Mouse (Mus musculus) fibroblast of lung, adult 2 months (primary cell): ENCODE data around the gene Tcp11.

Source experiments
- DNase-seq: peaks from one replicate; pipeline ENCODE4 v3.0.0-alpha.2; 2011; ENCODE audit warnings: low read depth

The Tcp11 gene

GRCm38 (mm10) chr17:28040620-28041019, 39.8 kb downstream of the Tcp11 start:
- DNase-seq, result no peak

GRCm38 (mm10) chr17:28036813-28037756, 43.4 kb downstream of the Tcp11 start:
- DNase-seq, result no peak

DNA sequence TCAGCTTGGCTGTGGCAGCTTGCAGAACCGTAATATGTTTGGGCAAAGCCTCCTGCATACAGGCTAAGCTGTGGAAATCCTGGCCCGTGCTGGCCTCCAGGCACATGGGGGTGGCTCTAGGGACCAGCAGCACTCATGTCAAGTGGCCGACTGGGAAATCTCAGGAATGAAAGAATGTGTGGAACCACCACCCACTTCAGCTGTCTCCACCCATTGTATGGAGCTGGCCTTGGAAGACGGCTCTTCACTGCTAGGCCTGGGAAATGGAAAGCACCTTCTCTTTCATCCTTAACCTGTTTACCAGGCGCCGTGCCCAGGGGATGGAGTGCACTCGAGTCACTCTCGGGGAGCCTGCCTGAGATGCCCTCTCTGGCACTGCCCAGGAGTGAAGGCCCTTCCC, 45.5 kb downstream of the Tcp11 start:
- DNase-seq, result no peak

DNA sequence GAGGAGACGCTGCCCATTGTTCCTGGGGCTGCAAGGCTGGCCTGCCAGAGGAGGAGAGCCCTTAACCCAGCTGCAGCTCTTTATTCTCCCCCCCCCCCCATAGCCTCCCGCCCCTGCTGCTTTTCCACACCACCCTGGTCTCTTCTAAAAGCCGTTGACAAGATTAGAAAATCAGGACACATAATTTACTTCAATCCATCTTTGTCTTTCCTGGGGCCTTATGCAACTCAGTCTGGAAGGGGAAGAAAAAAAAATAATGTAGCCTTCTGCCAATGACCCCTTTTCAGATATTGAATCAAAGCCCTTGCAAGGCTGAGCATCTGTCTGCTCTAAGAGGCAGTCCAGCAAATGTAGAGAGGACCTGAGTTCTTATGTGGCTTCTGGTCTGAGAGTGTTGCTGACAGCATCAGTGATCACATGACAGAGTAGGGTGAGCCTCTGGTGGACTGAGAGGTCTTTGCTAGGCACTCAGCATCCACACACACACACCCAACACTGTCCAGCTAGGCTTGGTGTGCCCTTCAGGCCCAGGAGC, 47.3 kb downstream of the Tcp11 start:
- DNase-seq, result no peak

DNA sequence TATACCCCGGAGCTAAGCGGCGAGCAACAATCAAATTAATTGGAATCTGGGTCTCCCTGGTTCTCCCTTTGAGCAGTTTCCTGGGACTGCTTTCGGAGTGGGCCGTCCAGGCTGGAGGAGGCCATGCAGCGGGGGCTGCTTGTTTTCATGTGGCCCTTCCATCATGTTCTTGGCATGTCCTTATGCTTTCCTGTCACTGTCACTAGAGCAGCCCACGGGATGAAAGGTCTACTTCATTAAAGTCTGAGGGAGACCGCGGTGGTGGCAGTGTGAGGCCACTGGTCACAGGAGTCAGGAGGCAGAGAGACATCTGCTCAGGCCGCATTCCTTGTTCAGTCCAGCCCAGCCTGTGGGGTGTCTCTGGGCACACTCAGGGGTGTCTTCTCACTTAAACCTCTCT, 48.2 kb downstream of the Tcp11 start:
- DNase-seq, result no peak

DNA sequence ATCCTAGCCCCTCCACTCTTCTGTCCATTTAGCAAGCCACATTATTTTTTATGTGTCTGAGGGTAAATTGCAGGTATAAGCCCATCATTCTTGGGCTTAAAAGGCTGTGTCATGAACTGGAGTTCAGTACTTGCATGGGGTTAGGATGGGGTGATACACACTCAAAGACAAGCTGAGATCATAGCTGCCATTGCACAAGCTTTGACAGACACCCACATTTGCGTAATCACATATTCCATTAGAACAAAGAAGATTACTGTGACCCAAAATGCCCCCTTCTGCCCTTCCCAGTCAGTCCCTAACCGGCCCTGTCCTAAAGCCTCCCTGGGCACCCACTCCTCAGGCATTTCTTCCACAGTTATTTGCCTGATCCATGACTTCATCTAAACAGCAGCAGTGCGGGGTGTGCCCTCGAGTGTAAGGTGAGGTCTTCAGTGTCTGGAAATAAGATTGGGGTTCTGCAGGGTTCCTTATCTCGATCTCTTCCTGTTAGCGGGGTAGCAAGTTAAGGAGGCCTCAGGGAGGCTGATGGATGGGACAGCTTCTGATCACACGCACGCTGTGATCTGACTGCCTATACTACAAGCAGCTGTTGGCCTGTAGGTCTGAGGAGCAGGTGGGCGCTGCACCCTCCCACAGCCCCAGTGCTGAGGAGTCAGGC, 49.0 kb downstream of the Tcp11 start:
- no peak for DNase-seq

DNA sequence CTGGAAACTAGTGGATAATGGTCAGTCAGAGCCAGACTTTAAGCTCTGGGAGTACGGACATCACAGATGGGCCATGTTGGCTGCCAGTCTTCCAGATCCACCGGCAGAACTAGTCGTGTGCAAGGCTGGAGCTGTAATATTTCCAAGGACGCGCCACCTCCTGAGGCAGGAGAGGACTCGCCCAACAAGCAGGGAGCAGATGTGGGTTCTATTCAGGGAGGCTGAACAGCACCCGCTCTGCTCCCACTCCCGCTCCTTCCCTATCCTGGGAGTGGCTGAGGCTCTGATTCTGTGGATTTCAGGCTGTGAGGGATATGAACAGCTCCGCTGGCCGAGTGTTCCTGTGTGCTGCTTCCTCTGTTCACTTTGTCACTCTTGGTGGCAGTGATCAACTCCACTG, 50.0 kb downstream of the Tcp11 start:
- no peak for DNase-seq

DNA sequence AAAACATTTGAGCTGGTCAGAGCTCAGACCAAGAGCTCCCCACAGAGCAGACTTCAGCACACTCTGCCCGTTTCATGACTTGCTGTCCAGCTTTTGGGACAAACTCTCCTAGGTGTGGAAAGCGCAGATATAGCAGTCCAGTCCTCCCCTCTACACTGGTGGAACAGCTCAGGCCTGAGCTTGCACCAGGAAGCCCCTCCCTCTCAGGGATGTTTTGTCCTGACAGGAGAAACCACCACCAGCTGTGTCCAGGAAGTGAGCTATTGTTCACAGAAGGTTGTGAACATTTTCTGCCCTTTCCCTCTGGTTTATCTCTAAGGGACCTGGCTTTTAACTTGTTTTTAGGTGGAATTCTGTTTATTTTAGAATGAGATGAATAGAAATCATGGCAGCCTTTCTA, 51.1 kb downstream of the Tcp11 start:
- DNase-seq, result no peak

GRCm38 (mm10) chr17:28028236-28028635, 52.2 kb downstream of the Tcp11 start:
- DNase-seq, result no peak

DNA sequence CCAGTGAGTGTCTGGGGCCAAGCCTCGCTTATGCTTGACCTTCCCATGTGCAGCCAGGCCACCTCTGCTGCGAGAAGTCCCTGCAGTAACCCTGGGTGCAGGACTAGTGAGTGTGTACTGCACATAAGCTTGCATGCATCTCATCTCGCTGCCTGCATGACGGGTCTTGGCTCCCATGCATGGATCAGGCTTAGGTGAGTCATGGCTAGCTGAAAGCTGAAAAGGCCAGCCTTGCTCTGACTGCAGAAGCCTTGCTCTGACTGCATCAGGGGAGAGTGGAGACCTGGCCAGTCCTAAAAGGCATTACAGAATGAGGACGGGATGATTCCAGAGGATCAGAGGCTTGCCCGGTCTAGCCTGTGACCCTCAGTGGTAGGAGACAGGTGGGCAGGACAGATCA, 53.2 kb downstream of the Tcp11 start:
- DNase-seq, result no peak

GRCm38 (mm10) chr17:28026111-28026872, 54.1 kb downstream of the Tcp11 start:
- DNase-seq, result no peak

DNA sequence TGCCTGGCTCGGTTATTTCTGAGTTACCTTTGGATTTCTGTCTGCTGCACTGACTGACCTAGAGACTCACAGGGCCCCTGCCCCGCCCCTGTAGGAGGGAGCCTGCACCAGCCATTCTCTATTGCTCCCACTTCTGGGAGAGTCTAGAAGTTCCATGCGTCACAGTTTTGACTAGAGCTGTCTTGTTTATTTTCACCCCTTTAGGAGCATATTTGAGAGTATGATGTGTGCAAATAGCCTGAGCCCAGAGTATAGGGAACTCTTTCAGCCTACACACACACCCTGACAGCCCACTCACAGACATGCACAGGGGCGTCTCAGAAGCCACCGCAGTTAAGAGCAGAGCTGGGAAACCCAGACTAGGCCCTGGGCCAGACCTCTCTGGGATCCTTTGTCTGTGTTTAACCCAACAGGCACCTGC, 54.9 kb downstream of the Tcp11 start:
- peak; percentile 81 for DNase-seq

DNA sequence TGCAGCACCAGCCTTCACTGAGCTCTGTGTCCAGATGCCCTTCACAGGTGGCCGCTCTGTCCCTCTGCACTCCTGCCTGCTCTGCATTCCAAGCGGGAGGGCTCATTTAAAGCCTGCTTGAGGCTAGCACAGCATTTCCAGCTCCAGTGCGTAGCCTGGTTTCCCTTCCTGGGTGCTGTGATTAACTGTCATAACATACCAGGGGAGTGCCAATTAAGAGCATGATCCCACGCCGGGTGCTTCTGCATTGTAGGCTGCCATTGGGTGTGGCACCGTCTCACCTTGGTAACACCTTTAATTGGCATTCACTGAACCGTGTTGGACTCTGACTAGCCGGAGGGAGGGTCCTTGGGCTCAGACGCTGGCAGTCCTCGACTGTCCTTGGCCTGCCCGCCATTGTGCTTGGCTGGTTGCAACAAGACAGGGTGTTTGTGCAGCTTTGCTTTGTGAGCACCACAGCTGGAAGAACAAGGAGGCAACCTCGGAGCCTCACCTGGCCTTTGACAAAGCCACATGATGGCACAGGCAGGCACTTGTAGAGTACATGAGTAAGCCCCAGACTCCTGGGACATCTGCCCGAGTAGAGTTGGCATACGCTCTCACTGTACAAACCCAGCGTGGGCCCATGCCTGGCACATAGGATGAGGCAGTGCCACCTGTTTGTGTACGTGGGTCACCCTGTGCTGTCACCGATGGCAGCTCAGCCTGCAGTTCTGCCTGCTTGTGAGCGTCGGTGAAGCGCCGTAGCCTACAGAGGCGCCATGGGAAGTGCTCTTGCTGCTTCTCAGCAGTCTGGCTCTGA, 57.4 kb downstream of the Tcp11 start:
- no peak for DNase-seq

GRCm38 (mm10) chr17:28021911-28022310, 58.5 kb downstream of the Tcp11 start:
- DNase-seq, result no peak

DNA sequence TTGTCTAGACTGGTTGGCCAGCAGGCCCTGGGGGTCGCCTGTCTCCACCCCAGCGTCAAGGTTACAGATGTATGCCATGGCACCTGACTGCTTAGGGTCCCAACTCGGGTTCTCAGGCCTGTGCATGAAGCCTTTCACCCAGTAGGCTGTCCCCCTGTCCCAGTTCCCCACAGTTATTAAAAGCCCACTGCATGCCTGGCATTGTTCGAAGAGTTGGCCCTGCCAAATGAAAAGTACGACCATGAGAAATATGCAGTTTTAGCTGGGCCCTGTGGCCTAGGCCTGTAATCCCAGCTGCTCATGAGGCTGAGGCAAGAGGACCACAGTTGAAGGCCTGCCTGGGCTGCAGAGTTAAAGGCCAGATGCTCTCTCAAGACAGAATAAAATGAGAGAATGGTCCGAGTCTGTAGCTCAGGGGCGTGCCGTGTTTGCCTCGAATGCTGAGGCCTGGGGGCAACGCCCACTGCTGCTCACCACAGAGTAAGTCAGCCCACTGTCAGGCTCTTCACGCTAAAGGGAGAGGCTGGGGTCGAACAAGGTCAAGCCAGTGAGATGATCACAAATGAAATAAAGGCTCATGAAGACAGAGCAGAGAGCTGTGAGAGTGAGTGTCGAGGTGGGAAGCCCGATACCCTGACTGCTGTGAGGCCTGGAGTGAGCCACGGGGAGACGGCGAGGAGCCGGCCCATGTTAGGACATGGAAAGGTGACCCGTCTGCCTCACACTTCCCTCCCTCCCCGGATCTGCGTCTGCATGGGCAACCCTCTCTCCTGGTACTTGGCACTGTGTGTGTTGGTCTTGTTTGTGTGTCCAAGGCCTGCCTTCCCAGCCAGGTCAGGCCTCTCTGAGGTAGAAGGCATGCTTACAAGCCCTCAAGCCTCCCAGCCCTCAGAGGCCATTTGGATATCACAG, 60.4 kb downstream of the Tcp11 start:
- DNase-seq, result no peak

- no peak for DNase-seq
Observed at GRCm38 (mm10) chr17:28018776-28019175, 61.7 kb downstream of the Tcp11 start.

DNA sequence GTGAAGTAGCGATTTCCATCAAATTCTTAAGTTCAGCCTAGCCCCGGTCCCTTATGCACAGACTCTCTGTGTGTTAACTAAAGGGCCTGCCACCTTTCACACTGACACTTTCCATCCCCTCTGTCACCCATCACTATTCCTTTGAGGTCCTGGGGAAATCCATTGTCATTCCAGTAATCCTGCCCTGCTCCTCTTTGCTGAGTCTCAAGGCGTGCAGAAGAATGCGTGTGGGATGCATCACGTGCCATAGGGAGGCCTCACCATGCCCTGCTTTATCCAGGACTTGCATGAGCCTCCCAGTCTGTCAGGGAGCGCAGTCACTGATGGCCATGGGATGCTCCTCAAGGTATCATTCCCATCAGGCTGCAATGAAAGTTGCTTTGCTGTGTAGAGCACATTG, 62.1 kb downstream of the Tcp11 start:
- no peak for DNase-seq
